Mouse (Mus musculus) retina, embryonic 14.5 days (tissue): ENCODE results near the gene Cavin4.
"Not testable (repeated sequence)": the region's sequence is repeated elsewhere in the genome, so short reads cannot be mapped to it uniquely, and the experiment has no call there.

Source experiments
- DNase-seq: peaks from one replicate; pipeline ENCODE4 v3.0.0-alpha.2; 2015; ENCODE audit warnings: low spot score

Gene Cavin4

DNA sequence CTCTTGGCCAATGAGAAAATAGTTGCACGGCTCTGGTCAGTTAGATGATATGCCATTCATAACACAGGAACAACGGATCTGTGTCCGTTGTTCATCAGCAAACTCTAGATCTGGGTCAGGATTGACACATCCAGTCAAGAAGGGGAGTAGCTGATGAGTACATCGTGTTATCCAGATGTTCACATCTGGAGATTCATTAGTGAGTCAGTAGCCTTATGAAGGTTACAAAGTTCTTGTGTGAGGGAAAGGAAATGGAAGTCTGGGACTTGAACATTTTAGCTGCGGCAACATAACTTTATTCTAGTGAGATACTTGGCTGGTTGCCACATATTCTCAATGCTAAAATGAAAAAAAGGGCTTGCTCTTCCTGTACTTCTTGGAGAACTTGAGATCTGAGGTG, 9.6 kb downstream of the Cavin4 start:
- no peak for DNase-seq

DNA sequence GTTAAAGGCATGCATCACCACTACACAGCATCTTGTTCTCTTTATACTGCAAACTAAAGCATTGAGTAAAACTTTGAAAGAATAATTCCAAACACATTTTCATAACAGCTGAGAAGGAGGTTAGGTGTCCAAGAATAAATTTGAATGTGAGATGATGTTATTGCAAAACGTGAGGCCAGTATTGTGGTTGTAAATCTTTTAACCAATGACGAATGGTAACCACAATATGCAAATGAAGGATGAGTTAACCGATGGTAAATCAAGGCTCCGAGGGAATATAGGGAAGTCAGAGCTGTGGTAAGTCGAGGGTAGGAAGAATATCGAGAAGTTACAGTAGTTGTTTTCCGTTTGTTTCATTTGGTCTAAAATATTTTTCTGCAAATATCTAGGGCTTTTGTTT, 11.1 kb downstream of the Cavin4 start:
- DNase-seq = no peak

DNA sequence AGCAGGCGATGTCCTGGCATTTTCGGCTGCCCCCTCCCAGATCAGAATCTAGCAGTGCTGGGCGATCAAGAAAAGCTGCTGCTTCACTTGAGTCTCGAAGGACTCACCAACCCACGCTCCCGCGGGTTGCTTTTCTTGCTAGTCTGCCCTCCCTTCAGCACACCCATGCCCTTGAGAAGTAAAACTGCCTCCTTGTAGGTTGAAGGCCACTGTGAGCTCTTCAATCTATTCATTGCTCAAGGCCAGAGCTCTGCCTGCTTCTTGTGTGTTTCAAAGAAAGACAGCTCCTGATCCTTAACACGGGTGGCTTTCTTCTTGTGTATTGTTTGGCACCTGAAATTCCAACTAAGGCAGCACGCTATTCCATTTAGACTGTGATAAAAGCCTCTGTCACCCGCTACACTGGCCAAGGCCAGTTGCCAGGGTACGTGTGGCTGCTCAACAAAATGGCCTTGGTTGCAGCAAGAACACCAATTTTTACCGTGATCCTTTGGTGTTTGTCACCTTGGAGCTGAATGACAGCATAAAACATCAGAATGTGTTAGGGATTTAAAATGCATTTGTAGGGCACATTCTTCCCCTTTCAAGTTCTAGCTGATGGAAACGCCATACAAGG, 13.4 kb downstream of the Cavin4 start:
- no peak for DNase-seq

DNA sequence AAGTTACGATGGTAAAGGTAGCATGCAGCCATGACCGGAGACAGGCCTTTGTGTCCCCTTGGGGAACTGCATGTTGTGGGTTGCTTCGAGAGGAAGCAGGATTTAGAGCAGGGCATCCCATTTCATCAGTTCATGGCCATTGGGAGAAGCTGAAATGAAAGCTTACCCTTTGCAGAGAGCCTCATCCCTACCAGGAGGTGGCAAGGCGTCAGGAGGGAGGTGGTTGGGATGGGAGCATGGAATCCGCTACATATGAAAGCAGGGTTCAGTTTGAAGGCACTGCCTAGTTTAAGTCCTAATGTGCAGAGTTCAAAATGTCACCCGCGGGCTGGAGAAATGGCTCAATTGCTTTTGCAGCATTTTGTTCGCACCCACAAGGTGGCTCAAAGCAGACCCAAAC, 14.0 kb downstream of the Cavin4 start:
- DNase-seq = no peak

GRCm38 (mm10) chr4:48677812-48678211, 14.5 kb downstream of the Cavin4 start:
- no peak for DNase-seq

DNA sequence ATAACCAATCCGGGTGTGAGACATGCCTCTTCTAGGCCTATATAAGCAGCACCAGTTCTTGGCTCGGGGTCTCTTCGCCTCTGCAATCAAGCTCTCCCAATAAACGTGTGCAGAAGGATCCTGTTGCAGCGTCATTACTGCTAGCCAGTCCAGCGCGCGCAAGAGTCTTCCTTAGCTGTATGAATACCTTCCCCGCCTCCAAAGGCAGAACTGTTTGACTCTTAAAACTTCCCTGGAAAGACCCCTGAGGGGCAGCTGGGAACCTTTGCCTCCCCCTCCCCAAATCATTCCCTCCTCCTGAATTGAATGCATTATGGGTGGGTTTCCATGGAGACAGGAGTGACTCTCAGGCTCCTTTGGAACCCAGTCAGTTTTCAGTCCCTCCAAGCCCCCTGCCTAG, 15.5 kb downstream of the Cavin4 start:
- DNase-seq = no peak

GRCm38 (mm10) chr4:48679728-48680127, 16.4 kb downstream of the Cavin4 start:
- not testable (repeated sequence) for DNase-seq

DNA sequence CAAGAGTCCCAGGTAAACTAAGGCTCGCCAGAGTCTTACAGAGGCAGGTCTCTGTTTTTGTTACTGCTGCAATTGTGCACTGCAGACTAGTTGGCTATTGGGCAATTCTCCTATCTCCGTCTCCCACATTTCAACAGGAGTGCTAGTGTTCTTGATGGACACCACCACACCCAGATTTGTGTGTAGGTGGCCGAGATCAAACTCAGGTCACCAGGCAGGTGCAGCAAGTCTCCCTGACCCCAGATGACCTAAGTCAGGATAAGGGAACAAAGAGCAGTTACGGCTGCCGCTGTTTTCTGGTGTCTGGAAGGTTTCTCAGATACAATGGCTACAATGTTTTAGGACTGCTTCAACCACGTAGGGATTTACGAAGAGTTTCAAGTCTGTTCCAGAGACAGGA, 16.9 kb downstream of the Cavin4 start:
- DNase-seq = no peak

GRCm38 (mm10) chr4:48680648-48681343, 17.5 kb downstream of the Cavin4 start:
- peak; percentile 90 for DNase-seq

DNA sequence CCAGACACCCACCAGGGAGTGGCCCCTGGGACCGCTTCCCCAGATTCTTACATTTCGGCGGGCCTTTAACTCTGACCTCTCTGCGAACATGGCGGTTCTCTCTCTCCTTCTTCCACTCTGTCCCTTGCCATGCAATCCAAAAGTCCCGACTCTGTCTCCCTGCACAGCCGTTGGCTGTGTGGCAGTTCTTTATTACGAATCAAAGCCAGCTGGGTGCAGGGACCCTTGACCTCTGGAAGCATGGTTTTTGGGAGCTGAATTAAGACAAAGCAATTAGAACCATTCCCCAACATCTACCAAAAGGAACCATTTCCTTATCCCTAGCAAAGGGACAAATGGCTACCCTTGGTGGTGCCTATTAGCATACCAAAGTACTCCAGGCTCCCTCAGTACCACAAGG, 19.8 kb downstream of the Cavin4 start:
- DNase-seq = no peak

GRCm38 (mm10) chr4:48683633-48684209, 20.4 kb downstream of the Cavin4 start:
- not testable (repeated sequence) for DNase-seq

- DNase-seq = no peak
Measured at GRCm38 (mm10) chr4:48684593-48685187, 21.4 kb downstream of the Cavin4 start.

GRCm38 (mm10) chr4:48688148-48688547, 24.8 kb downstream of the Cavin4 start:
- no peak for DNase-seq

GRCm38 (mm10) chr4:48690640-48691039, 27.3 kb downstream of the Cavin4 start:
- peak; percentile 78 for DNase-seq

- DNase-seq = peak; percentile 90
Measured at GRCm38 (mm10) chr4:48691793-48692437, 28.6 kb downstream of the Cavin4 start.

- DNase-seq = no peak
Measured at GRCm38 (mm10) chr4:48692736-48693292, 29.5 kb downstream of the Cavin4 start.

GRCm38 (mm10) chr4:48696706-48697105, 33.4 kb downstream of the Cavin4 start:
- no peak for DNase-seq

GRCm38 (mm10) chr4:48697302-48697701, 34.0 kb downstream of the Cavin4 start:
- DNase-seq = no peak

- no peak for DNase-seq
Measured at GRCm38 (mm10) chr4:48715865-48716650, 52.7 kb downstream of the Cavin4 start.

DNA sequence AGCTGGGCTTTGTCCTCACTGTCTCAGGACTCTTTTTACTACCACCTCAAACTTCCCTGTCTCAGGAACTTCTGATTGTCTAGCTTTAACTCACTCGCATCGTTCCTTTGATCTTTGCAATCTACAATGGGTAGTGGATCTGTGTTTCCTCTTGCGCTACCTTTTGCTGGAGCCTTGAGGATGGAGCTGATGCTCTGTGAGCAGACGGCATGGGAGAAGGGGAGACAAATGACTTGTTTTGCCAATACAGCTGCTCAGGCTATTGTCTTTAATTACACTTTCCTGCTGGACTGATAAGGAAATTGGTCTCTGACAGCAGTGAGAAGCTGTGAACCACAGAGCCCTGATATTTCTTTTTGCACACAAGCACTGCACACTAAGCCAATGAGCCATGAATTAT, 53.5 kb downstream of the Cavin4 start:
- no peak for DNase-seq
